Mouse (Mus musculus): ENCODE results near the gene Nedd9.

DNA sequence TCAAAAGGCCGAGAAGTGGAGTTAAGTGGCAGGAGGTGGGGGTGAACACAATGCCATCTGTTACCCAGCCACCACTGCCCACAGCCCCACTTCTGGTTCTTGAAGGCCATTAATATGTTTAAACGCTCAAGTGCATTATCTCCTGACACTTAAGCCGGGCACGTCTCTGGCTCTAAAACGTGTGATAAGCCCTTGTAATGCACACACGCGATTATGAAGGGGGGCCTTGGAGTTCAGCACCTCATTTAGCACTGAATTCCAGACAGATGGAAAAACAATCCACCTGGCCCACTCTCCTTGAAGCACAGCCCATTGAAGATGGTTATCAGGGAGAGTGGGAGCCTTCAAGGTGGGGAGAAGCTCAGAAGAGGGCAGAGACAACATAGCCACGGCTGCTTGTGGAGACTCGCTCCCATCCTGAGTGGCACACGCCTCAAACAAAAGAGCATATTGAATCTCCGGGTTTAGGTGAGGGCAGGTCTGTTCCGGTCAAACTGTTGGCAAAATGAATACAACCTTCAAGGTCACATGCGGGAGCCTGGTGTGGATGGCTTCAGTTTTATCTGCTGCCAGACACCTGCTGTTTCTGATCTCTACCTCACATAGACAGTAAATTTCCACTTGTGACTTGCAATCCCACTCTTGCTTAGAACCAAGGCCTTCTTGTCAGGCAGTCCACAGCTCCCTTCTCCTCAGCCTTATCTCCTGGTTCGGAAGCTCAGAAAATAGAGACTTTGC is 30.7 kb downstream of the Nedd9 start:
- TF ChIP-seq MAFK (IDR thresholded peaks at IDR 0.05; ENCODE audit: insufficient read depth, low read depth, low read length): no peak
- TF ChIP-seq HCFC1 (IDR thresholded peaks at IDR 0.05; ENCODE audit: borderline replicate concordance, insufficient read depth, low read length): no peak
- no peak for TF ChIP-seq CHD2 (IDR thresholded peaks at IDR 0.05; ENCODE audit: low read depth, low read length)
- TF ChIP-seq ZC3H11A (IDR thresholded peaks at IDR 0.05; ENCODE audit: borderline replicate concordance, low read depth, low read length): no peak
- no peak for TF ChIP-seq ZNF384 (IDR thresholded peaks at IDR 0.05; ENCODE audit: low read depth, low read length)

Measured in ES-E14 (cell line).